Mouse (Mus musculus) skeletal muscle tissue, adult 2 months (tissue): ENCODE measurements around the gene Vmn1r7.
"Not testable (repeated sequence)": the region's sequence is repeated elsewhere in the genome, so short reads cannot be mapped to it uniquely, and the experiment has no call there.

Experiments used
- DNase-seq: peaks from one replicate; pipeline ENCODE4 v3.0.0-alpha.2; 2012; ENCODE audit warnings: low read depth, low spot score

The Vmn1r7 gene

GRCm38 (mm10) chr6:57025224-57025623 lies at the start of gene Vmn1r7:
TSS of gene Vmn1r7 (minus strand) at chr6:57025324.
- DNase-seq, result not testable (repeated sequence)

DNA sequence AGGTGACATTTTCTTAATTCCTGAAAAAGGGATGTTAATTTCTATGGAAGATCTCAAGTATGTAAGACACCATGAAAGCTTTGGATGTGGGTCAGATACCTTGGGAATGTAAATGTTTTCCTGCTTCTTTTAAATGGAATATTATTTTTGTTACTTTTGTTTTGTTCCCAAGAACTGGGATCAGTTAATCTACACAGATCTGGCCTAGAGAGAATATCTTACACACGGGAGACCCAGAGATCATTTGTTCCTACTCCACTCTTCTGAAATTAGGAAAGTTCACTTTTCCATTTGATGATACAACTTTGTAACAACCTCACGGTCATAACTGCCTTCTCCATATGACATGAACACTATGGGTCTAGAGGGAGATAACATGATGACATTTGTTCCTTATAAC lies 41.4 kb upstream of the Vmn1r7 start, which contains the start of gene Vmn1r9:
Gene Vmn1r9 (plus strand): TSS at position 301 of the 400 bp plus-strand sequence.
- DNase-seq, result no peak

- no peak for DNase-seq
Observed at GRCm38 (mm10) chr6:57063730-57064129, 38.6 kb upstream of the Vmn1r7 start.

DNA sequence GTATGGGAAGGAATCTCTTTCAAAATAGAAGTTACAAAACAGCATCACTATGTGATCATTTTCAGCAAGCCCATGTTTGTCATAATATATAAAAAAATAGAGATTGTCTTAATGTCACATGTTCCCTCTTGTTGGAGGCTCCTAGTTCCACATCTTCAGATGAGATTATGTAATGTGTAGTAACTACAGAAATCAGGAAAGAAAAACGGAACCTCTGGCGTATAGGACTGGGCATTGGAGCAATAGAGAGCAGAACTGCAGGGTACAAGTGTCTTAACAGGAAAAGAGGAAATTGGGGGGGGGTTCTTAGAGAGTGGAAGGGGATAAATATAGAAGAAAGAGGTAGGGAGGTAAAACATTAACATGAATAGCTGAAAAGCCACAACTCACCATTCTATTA lies 9.6 kb upstream of the Vmn1r7 start:
- no peak for DNase-seq

GRCm38 (mm10) chr6:57031984-57032383 lies 6.9 kb upstream of the Vmn1r7 start, which contains the start of gene Vmn1r8:
TSS of gene Vmn1r8 (plus strand) at chr6:57032284.
- DNase-seq, result no peak

- DNase-seq, result no peak
Observed at GRCm38 (mm10) chr6:56996943-56997342, 28.2 kb downstream of the Vmn1r7 start, which contains the start of gene Vmn1r6. TSS of gene Vmn1r6 (plus strand) at chr6:56997243.
